Mouse (Mus musculus): ENCODE data around the gene Gpsm2. TPM values are rescaled to one million over a fixed set of nuclear protein-coding genes. Genes with fewer than 3 reads are reported as not detected.

Gene Gpsm2
- 9.9 and 11.7 TPM in 2 replicates for polyA plus RNA-seq (2012; rRNA removed)

GRCm38 (mm10) chr3:108722036-108722872, at the start of gene Gpsm2:
Gpsm2 (minus strand) TSS chr3:108722309.

GRCm38 (mm10) chr3:108739045-108739708, 17.1 kb upstream of the Gpsm2 start, which contains the start of gene Aknad1:
Aknad1 (plus strand) TSS chr3:108739658.

GRCm38 (mm10) chr3:108653710-108654379, 68.3 kb downstream of the Gpsm2 start, which contains the start of gene Clcc1:
Clcc1 (plus strand) TSS chr3:108653913.

Other genes starting within 250 kb of the Gpsm2 start
- not detected in 2 replicates for gene 1700013F07Rik, start 188.2 kb downstream of the Gpsm2 start, polyA plus RNA-seq (2012; rRNA removed)
- 0.37 and 0.68 TPM in 2 replicates for gene 5330417C22Rik, start 185.8 kb downstream of the Gpsm2 start, polyA plus RNA-seq (2012; rRNA removed)
- gene Tmem167b, start 159.8 kb downstream of the Gpsm2 start, polyA plus RNA-seq (2012; rRNA removed), result 3.7 and 3.9 TPM in 2 replicates
- 6.2 and 6.7 TPM in 2 replicates for gene Taf13, start 150.6 kb downstream of the Gpsm2 start, polyA plus RNA-seq (2012; rRNA removed)
- 1.3 and 1.4 TPM in 2 replicates for gene Wdr47, start 131.0 kb downstream of the Gpsm2 start, polyA plus RNA-seq (2012; rRNA removed)
- gene Clcc1, start 68.4 kb downstream of the Gpsm2 start, polyA plus RNA-seq (2012; rRNA removed), result 25.4 and 27.2 TPM in 2 replicates
- gene Aknad1, start 17.3 kb upstream of the Gpsm2 start, polyA plus RNA-seq (2012; rRNA removed), result 0.29 and 0.32 TPM in 2 replicates
- gene Stxbp3, start 118.2 kb upstream of the Gpsm2 start, polyA plus RNA-seq (2012; rRNA removed), result 12.7 and 13.9 TPM in 2 replicates
- gene Fndc7, start 167.7 kb upstream of the Gpsm2 start, polyA plus RNA-seq (2012; rRNA removed), result 0.03 and 0.04 TPM in 2 replicates
- gene Prpf38b, start 189.4 kb upstream of the Gpsm2 start, polyA plus RNA-seq (2012; rRNA removed), result 38.9 and 40.9 TPM in 2 replicates
- gene Henmt1, start 217.6 kb upstream of the Gpsm2 start, polyA plus RNA-seq (2012; rRNA removed), result 0.02 TPM in 1 of 2 replicates, not detected in the other
- gene Gm9857, start 218.1 kb upstream of the Gpsm2 start, polyA plus RNA-seq (2012; rRNA removed), result not detected in 2 replicates